Mouse (Mus musculus) lung, adult 2 months (tissue): ENCODE results near the gene 2310034G01Rik. TPM values are rescaled to one million over a fixed set of nuclear protein-coding genes. Genes with fewer than 3 reads are reported as not detected.

Experiments used
- DNase-seq: peaks from one replicate; pipeline ENCODE4 v3.0.0; 2022
- H3K4me1 ChIP-seq: fragments of 200-500 bp; 2 replicates; pipeline ENCODE4 v1.6.1; 2011; ENCODE audit warnings: low read length; ENCODE audit not compliant: control insufficient read depth, insufficient read depth
- H3K4me3 ChIP-seq: fragments of 200-500 bp; replicated peaks from 2 replicates; pipeline ENCODE3; 2011; ENCODE audit warnings: low read depth, mild to moderate bottlenecking, control low read depth, low read length; ENCODE audit errors: extremely low read depth
- CTCF ChIP-seq: fragments of 200-500 bp; IDR thresholded peaks from 2 replicates; pipeline ENCODE4 v1.5.1; 2011; ENCODE audit warnings: mild to moderate bottlenecking, low read length, control low read depth; ENCODE audit not compliant: insufficient read depth
- POLR2A ChIP-seq: fragments of 200-500 bp; IDR thresholded peaks from 2 replicates; pipeline ENCODE4 v1.6.1; 2011; ENCODE audit warnings: low read depth, mild to moderate bottlenecking, control low read depth, low read length, borderline replicate concordance; ENCODE audit errors: extremely low read depth
- WGBS: fragments of 180-500 bp; shearing (Covaris S2); methylation state at CpG from one replicate; pipeline ENCODE4 v1.1.7; 2018; 5-methylcytosine and 5-hydroxymethylcytosine counted together
- polyA plus RNA-seq: library from polyadenylated mRNA; depleted of rRNA; stranded (reverse); fragments of >200 nt; gene quantifications from 2 replicates; pipeline ENCODE4 v1.2.3, GENCODE M21; 2012

2310034G01Rik gene
- polyA plus RNA-seq, 1 experiment = 6.8 TPM

- Histone ChIP-seq H3K4me3 (no peak overlapping the region), H3K4me1 (peaks cover 5% of the 10 kb centered on the region)
- TF ChIP-seq CTCF = no peak
- no peak for TF ChIP-seq POLR2A
- DNase-seq = no peak
- WGBS = 40% methylated on average over 7 of the region's 7 CpGs
Observed at GRCm38 (mm10) chr19:46344710-46345419, 5.2 kb downstream of the 2310034G01Rik start.

GRCm38 (mm10) chr19:46339287-46339971 is 10.7 kb downstream of the 2310034G01Rik start:
- Histone ChIP-seq H3K4me3 (no peak overlapping the region), H3K4me1 (peaks cover 11% of the 10 kb centered on the region; the same call in 1 of the 2 replicates)
- 36% methylated on average over 7 of the region's 7 CpGs for WGBS
- DNase-seq = peak; percentile 71
- TF ChIP-seq CTCF (no peak), POLR2A (no peak)

DNA sequence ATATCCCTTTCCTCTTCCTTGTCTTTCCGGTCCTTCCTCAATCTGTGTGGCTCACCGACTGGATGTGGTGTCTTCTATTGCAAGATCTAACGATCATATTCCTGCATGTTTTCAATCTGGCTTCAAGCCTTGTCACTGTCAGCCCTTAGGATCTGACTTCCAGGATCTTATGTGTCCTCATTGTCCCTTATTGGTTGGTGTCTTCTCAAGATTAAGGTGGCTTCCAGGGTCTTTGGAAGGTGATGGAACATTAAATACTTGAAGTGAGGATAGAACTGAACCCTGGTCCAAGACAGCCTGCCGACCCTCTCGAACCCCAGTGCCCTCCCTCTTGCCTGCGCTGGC is 11.2 kb downstream of the 2310034G01Rik start:
- Histone ChIP-seq H3K4me3 (no peak overlapping the region), H3K4me1 (peaks cover 11% of the 10 kb centered on the region; the same call in 1 of the 2 replicates)
- DNase-seq = no peak
- WGBS = 39% methylated on average over 6 of the region's 6 CpGs
- no peak for TF ChIP-seq CTCF
- TF ChIP-seq POLR2A = no peak

GRCm38 (mm10) chr19:46338331-46338936 is 11.7 kb downstream of the 2310034G01Rik start, which contains the start of gene Cuedc2:
Gene Cuedc2, minus strand, starts transcription at chr19:46338702.
- DNase-seq = peak; percentile 97
- under 1% methylated on average over 31 of the region's 31 CpGs for WGBS
- Histone ChIP-seq H3K4me1 (peaks cover 9% of the 10 kb centered on the region; the same call in 1 of the 2 replicates), H3K4me3 (peak within 1 kb of the TSS; percentile 68)
- TF ChIP-seq POLR2A (peak; percentile 28; the same call in 1 of the 2 replicates), CTCF (no peak)

DNA sequence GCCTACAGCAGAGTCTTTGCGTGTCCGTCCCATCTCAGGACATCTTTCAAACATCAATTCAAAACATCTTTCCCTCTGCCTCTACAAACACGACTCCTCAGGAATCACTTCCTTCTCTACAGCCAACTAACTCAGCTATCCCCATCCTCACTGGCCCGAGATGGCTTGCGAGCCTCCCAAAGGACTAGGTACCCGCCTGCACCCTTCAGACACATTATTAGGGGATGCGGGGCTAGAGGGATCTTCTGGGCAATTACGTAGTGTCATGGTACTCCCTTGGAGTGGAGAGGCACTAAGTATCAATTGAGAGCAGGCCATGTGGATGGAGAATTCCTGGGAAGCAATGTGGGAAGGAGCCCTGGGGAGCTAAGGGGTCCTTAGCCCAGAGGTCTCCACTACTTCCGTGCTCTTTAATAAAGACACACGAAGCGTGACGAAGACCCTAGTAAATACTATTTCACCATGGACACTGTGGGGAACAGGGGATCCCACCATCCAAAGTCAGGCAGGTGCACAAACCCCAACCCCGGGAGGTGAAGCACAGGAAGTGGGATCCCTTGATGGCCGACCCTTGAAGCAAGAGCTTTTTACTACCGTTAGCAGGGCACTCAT is 12.3 kb downstream of the 2310034G01Rik start:
- 32% methylated on average over 15 of the region's 15 CpGs for WGBS
- Histone ChIP-seq H3K4me3 (peak overlapping the region; percentile 68), H3K4me1 (peaks cover 9% of the 10 kb centered on the region; the same call in 1 of the 2 replicates)
- TF ChIP-seq CTCF (no peak), POLR2A (no peak)
- DNase-seq = no peak

GRCm38 (mm10) chr19:46333906-46334305 is 16.2 kb downstream of the 2310034G01Rik start:
- H3K4me3 ChIP-seq = no peak overlapping the region
- no peak for DNase-seq
- no peak for TF ChIP-seq CTCF
- no peak for TF ChIP-seq POLR2A
- 84% methylated on average over 3 of the region's 3 CpGs for WGBS
- H3K4me1 ChIP-seq = peaks cover 9% of the 10 kb centered on the region; the same call in 1 of the 2 replicates

DNA sequence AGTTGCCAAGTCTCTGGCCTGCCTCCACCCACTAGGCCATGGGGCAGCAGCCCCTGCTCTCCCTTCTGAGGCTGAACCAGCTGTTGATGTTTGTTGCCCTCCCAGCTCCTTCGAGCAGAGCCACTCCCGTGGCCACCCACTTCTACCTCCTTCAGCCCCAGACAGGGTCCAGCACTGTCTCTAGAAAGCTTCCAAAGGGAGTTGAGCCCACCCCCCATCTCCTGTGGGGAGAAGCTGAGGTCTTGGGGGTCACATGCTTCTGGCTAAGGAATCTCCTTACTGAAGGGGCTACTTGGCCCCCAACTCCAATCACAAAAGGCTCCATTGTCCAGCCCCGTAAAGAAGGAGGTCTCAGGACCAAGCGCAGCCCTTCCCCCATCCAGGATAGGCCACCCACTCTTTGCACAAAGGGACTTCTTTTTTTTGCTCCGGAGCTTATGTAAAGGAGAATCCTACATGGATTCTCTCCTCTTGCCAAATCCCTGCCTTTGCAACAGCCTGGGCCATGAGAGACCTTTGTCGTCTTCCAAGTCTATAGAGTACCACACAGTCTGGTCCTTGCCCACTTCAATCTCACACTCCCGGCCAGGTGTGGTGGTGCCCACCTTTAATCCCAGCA is 17.3 kb downstream of the 2310034G01Rik start:
- H3K4me1 ChIP-seq = peaks cover 5% of the 10 kb centered on the region; the same call in 1 of the 2 replicates

DNA sequence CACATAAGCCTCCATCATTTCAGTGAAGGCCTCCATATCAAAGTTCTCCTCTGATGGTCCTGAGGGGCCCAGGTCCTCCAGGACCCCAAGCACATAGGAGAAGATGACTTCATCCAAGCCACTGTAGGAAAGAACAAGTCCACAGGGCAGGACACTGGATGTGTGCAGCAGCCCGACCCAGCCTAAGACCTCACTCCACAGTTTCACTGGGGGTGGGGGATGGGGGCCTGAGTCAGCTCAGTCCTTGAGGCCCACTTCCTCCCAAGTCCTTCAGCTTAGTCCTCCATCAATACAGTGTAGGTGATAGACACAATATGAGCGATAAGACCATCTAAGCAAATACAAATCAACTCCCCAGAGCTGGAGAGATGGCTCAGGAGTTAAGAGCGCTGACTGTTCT is 18.2 kb downstream of the 2310034G01Rik start:
- 85% methylated on average over 3 of the region's 3 CpGs for WGBS
- DNase-seq = no peak
- Histone ChIP-seq H3K4me1 (peaks cover 7% of the 10 kb centered on the region), H3K4me3 (no peak overlapping the region)
- TF ChIP-seq CTCF (no peak), POLR2A (no peak)

More for the DNA sequence above, 17.3 kb downstream of the 2310034G01Rik start:
- WGBS = 68% methylated on average over 7 of the region's 7 CpGs
- TF ChIP-seq POLR2A = no peak
- no peak for TF ChIP-seq CTCF
- no peak for DNase-seq
- no peak overlapping the region for H3K4me3 ChIP-seq

- no peak for TF ChIP-seq POLR2A
- no peak for TF ChIP-seq CTCF
- Histone ChIP-seq H3K4me3 (no peak overlapping the region), H3K4me1 (peaks cover 7% of the 10 kb centered on the region)
- 91% methylated on average over 14 of the region's 14 CpGs for WGBS
- no peak for DNase-seq
Observed at GRCm38 (mm10) chr19:46331326-46331725, 18.8 kb downstream of the 2310034G01Rik start.
